Mouse (Mus musculus): ENCODE measurements at regions not wholly inside any gene's neighbourhood (a gene's known extent, or its start where the extent isn't known, plus 50 kb on each side); places are given as distances from the start of the nearest gene placed in this dataset.
"Not testable (repeated sequence)": the region's sequence is repeated elsewhere in the genome, so short reads cannot be mapped to it uniquely, and the experiment has no call there.

DNA sequence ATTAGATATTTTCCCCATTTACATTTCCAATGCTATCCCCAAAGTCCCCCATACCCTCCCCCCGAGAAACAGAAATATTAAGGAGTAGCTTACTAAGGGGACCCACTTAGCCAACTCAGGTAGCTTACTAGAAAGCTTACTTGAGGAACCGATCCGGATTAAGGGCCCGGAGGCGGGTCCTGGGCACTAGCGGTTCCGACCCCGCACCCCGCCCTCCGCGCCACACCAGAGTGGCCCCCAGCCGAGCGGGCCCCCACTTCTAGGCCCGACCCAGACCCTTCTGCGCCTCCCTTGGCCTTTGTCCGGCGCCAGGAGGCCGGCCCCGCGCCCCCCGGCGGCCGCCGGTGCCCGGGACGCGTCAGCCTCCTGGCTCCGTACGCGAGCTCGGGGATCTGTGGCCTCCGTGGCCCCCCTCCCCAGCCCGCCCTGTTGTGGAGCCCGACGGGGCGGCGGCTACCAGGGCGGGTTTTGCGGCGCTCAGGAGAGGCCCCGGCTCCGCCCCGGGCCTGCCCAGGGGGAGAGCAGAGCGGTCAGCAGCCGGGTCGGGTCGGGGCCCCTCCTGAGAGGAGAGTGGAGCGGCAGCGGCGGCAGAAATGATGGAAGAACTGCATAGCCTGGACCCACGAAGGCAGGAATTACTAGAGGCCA lies 106.5 kb downstream of the Zfp600 start:
- peak; percentile 15 for DNase-seq (ENCODE audit: low read depth, low spot score)

DNA sequence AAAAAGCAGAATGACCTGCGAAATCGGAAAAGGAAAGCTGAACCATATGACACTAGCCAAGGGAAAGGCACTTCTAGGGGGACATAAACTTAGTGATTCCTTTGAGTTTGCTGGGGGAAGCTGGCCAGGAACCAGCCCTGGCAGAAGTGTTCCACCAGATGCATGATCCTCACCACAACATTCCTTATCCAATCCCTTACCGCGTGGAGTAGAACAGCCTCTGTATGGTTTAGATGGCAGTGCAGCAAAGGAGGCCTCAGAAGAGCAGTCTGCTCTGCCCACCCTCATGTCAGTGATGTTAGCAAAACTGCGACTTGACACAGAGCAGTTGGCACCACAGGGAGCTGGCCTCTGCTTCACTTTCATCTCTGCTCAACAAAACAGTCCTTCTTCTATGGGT lies 107.2 kb downstream of the Zfp600 start:
- DNase-seq (ENCODE audit: low read depth, low spot score), result not testable (repeated sequence)

DNA sequence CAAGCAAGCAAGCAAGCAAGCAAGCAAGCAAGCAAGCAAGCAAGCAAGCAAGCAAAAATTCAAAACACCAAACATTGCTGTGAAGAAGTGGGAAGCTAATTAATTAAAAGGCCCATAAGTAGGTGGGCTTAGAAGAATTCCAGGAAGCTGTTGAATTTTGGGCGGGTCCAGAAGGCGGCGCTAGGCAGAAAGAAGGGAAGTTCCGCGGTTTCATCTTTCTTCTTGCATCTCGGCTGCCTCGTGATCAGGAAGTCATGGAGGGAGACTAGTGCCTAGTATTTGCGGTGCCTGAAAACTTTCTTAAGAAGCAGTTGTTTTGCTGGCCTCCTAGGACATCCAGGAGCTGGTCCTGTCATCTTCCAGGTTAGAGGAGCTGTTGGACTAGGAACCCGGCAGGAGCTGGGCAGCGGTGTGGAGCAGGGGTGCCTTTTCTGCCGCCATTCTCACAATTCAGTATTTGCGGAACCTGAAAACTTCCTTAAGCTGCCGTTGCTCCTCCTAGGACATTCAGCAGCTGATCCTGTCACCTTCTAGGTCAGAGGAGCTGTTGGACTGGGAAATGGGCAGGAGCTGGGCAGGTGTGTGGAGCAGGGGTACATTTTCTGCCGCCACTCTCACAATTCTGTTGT lies 113.6 kb downstream of the Zfp600 start:
- DNase-seq (ENCODE audit: low read depth, low spot score), result not testable (repeated sequence)
